Mouse (Mus musculus) spleen, adult 2 months (tissue): Measurements from ENCODE around the gene Babam2.

Experiments
- CTCF ChIP-seq: fragments of 200-500 bp; IDR thresholded peaks from 2 replicates; pipeline ENCODE4 v1.5.1; 2011; ENCODE audit warnings: mild to moderate bottlenecking, inconsistent platforms; ENCODE audit not compliant: insufficient read depth, insufficient read length, insufficient replicate concordance; ENCODE audit errors: extremely low read depth
- POLR2A ChIP-seq: fragments of 200-500 bp; IDR thresholded peaks from 2 replicates; pipeline ENCODE4 v1.6.1; 2011; ENCODE audit warnings: low read depth, low read length, inconsistent platforms

GRCm38 (mm10) chr5:32018276-32018675, 320.8 kb downstream of the Babam2 start:
- no peak for TF ChIP-seq CTCF
- no peak for TF ChIP-seq POLR2A
